Mouse (Mus musculus) activated CD4-positive, CD25-positive, alpha-beta regulatory T cell, adult 4 months (primary cell): ENCODE data around the gene Snd1. TPM values are rescaled to one million over a fixed set of nuclear protein-coding genes. Genes with fewer than 3 reads are reported as not detected.
"Not testable (repeated sequence)": the region's sequence is repeated elsewhere in the genome, so short reads cannot be mapped to it uniquely, and the experiment has no call there.

ENCODE experiments used
- ATAC-seq: one replicate; pipeline ENCODE4 v1.8.0; 2017
- polyA plus RNA-seq, 2 experiments: library from polyadenylated mRNA; unstranded; fragments of 100-300 nt; shearing (Covaris generic); gene quantifications; one replicate each; pipeline ENCODE4 v1.2.1; 2017

Snd1 gene
- polyA plus RNA-seq, 2 experiments from 2014 or later = 48.2 to 54.6 TPM

DNA sequence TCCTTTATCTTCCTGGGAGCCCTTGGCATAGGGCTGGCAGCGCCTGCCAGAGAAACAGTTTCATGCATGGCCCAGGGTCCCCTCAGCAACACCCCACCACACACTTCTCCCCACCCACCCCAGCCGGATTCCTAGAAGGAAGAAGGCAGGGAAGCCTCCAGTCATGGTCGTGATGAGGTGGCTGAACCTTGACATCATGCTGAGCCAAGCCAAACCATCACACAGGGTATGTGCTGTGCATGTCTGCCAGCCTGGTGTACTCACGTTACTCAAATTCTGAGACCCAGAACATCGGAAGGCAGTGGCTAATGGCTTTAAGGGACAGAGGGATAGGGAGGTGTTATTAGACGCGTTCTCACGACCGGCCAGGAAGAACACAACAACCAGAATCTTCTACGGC is 448.9 kb downstream of the Snd1 start:
- no peak for ATAC-seq

DNA sequence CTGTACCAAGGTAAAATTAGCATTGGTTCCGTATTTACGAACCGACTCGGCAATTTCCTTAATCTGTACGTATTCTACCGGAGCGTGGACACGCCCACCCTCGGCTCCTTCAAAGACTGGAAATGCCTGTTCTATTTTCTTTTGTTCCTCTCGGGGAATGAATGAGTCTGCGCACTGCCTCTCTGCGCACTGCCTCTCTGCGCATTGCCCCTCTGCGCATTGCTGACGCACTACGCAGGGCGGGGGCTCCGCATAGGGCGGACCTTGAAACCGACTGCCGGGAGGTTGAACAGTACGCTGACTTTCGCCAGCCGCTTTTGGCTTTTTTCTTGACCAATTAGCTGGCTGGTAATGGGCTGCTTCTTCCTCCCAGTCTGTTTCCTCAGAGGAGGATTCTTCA is 453.0 kb downstream of the Snd1 start:
- not testable (repeated sequence) for ATAC-seq

DNA sequence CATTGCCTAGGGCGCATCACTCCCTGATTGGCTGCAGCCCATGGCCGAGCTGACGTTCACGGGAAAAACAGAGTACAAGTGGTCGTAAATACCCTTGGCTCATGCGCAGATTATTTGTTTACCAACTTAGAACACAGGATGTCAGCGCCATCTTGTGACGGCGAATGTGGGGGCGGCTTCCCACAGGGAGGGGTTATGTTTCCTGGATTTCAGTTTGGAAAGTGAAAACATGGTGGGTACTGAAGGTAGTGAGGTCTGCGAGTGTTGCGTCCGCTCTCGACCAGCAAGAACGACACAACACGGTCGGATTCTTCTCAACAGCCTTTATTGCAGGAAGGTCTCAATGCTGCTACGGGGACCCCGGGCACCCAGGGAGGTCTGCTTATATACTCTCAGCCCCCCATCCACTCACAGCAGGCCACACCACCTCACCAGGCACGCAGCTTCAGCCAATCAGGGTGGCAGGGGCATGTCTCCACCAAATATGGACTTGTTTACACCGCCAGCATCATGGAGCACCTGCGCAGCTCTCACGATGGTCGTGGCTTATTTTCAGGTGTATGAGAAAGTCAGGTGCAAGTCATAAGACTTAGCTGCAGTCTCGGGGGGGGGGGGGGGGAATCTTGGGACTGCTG is 454.3 kb downstream of the Snd1 start:
- not testable (repeated sequence) for ATAC-seq

DNA sequence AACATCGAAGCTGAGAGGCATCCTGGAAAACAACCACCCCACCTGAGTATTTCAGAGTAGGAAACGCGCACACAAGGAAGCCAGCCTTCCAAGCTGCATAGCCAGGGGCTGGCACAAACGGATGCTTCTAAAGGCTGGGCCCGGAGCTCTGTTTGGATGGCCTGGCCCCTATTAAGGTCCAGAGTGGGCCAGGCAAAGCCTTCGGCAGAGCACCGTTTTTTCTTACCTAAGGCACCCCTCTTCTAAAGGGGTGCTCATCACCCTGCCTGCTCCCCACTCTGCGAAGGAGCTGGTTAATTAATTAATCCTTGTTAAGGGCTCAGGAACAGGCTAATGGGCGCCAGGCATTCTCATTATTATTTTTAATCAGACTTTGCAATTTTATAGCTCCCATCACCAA is 456.3 kb downstream of the Snd1 start:
- ATAC-seq = no peak

DNA sequence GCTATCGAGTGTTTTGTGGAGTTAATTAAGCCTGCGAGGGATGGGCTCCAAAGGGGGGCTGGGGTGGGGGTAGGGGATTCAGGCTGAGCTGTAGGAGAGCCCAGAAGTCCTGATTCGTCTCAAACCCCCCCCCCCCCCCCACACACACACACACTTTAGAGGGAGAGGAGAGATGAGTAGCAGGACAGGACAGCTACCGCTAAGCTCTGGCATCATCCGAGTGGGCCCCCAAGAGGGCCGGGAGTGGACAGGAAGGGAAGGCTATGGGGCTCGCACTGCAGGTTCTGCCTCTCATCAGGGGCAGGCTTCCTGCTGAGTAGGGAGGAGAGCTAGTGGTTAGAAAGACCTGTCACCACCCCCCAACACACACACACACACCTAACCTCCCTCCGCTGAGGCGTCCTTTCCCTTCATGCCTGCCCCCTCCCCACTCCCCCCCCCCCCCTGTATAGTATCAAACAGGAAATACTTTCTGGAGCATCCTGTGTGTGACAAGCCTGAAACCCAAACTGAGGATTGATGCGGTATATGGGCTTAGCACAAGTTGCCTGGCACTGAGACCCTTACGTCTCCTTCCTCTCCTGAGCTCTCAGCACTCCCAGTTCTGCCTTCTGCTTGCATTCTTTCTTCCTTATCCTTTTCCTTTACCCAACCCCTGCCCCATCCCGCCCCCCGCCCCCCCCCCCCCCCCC is 456.8 kb downstream of the Snd1 start:
- ATAC-seq = no peak

DNA sequence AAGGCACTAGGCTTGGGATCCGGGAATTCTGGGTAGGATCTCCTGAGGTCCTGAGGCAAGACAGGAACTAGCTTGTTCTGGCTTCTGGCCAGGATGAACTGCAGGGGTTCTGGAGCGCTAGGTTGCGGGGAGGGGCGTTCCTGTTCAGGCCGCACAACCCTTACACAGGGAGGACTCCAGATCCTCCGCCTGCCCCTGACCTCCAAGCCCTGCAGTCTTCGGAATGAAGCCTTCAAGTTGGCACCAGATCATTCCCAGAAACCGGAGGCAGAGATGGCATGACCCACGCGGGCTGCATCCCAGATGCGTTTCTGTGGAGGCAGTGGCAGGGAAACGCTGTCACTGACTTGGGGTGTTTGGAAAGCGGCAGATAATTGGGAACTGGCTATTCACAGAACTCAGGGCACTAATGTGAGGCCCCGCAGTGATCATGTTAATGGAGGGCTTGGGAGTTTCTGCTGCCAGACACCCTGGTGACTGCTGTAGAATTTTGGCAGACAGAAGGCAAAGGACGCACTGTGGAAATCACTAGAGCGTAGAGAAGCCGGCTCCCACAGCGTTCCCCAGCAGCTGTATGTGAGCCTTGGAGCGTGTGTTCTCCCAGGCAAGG is 457.5 kb downstream of the Snd1 start:
- ATAC-seq = no peak

DNA sequence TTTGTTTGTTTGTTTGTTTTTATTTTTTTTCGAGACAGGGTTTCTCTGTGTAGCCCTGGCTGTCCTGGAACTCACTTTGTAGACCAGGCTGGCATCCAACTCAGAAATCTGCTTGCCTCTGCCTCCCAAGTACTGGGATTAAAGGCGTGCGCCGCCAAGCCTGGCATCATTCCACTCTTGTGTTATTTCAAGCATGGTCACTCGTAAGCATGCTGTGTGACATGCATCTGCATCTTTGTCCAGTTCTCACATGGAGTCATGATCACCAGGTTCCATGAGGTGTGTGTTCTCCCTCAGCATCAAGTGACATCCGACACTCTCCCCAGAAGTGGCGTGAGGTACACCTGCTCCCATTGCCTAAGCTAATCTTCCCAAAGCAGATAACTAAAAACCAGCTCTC is 460.8 kb downstream of the Snd1 start:
- no peak for ATAC-seq

DNA sequence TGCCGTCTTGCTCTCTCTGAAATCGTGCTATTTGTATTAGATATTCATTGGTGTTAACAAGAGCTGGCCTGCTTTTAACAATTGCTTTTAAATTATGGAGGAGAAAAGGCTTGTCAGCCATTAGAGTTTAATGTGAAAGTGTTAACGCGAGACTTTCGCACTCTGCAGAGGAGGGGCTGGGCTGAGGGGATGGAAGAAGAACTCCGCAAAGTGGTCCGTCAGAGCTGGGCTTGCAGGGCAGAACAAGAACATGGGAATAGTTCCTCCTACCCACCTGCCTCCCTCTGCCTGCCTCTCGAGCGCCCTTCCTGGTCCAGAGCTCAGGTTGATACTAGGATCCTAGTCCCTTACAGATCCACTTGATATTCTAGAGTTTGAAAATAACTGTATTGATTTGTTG is 472.3 kb downstream of the Snd1 start:
- ATAC-seq = no peak

DNA sequence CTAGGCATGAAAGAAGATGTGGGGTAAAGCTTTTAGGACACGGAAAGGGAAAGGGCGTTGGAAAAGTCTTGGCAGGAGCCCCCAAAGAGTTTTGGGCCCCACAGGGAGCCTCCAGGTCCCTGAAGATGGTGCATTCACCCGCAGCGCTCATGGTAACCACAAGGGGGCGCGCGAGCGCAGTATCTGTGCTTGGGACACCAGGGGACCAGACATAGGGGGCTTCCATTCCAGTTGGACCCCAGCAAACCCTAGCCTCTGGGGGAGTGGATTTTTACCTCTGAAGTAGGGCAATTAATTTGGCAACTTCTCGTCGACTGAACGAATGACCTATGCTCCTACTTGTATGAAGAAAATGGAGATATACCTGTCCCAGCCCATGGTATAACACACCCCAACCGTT is 474.3 kb downstream of the Snd1 start:
- ATAC-seq = no peak

DNA sequence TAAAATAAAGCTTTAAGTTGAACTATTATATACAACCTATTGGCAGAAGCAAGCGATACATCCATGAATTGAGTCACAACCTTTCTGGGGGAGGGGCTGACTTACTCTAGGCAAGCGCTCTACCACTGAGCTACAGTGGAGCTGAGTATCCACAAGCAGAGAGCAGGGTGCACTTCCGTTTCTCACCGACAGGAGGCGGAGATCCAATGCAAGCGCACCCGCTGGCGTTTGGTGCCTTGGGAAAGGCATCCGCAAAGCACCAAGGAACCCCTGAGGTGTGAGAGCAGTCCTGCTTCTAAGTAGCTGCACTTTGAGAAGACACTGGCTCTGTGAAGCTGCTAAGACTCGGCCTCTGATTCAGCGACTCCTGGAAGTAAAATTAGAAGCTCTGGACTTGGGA is 480.6 kb downstream of the Snd1 start:
- no peak for ATAC-seq

DNA sequence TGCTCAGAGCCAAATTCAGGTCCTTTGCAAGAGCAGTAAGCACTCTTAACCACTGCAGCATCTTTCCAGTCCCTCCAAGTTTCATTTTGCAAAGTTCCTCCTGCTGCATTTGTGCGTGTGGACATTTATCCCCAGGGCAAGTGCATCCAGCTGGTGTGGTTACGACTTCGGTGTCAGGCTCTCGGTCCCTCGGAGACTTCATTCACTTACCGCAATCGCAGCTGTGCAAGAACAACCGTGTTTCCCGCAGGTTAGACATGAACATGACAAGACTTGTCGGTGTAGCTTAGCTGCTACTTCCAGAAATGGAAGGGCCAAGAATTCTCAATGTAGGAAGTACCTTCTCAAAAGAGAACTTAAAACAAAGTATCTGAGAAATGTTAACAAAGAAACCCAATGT is 482.5 kb downstream of the Snd1 start:
- ATAC-seq = no peak

DNA sequence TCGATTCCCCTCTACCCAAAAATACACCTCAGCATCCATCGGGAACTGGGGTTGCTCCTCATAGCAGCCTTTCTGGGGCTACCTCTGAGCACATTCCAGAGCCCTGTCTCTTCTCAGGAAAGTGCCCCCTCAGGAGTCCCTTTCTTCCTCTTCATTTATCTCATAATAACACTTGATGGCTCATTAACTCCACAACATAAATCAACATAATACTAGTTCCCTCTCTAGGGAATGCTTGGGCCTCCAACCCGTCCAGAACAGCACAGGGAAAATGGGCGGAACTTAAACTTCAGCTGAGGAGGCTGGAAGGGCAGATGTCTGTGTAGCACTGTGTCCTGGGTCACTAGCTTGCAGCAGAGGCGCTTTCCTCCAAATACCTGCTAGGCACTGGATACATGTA is 488.2 kb downstream of the Snd1 start:
- ATAC-seq = no peak

DNA sequence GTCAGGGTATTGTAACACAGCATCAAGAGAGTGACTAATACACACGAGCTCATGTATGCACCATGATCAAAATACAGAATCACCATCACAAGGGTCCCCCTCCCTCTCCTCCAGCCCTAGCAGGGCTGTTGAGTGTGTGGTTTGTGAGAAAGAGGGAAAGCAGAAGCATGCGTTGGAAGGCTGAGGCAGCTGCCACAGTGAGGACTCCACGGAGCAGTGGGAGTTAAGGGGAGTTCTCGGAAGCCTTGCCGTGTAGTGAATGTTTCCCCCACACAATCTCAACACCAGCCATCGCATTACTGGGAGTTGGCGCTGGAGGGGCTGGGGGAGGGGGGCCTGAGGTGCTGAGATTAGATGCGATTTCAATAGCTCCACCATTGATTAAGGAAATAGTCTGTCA is 490.3 kb downstream of the Snd1 start:
- no peak for ATAC-seq

DNA sequence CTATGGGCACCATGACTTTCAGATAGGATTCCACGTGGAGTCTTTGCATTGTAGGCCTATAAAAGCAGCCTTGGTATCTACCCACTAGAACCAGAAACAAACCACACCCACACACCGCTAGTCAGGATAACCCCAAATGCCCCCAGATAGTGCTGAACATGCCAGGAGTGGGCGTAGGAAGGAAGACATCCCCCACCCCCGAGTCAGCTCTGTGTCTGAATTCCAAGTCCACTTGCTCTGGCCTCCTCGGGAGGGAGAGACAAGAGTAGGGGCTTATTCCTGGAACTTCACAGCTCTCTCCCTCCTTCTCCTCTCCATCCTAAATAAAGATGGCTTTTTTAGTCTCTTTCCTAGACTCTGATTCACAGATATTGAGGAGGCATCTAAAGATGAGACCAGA is 494.7 kb downstream of the Snd1 start:
- ATAC-seq = no peak

DNA sequence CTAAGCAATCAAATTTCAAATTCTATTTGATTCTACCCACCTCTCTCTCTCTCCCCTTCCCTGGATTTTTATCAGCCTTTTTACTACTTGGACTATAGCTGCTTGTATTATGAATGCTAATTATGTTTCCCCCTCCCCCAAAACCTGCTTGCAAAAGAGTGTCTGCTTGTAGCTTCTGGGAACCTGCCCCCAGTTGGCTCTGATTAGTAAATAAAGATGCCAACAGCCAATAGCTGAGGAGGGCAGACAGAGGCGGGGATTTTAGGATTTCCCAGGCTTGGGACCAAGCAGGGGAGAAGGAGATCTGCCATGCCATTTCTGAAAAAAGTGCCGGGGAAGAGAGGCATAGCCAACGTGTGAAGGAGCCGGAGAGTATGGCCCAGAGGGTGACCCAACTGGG is 495.8 kb downstream of the Snd1 start:
- ATAC-seq = no peak

DNA sequence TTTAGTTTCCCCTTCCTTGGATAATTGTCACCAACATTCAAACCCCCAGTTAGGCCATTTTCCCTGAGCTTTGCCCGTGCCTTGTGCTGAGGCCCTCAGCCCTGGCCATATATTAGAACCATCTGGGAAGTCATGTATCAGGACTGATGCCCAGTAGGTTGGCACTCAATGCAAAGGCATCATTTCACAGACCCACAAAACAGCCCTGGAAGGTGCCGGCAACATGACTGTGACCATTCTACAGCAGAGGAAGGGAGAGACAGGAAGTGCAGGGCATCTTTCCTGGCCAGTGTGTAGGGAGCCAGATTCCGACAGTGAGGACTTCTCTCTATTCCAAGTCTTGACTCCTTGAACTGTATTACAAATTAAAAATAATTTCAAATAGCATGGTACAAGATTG is 499.6 kb downstream of the Snd1 start:
- no peak for ATAC-seq

DNA sequence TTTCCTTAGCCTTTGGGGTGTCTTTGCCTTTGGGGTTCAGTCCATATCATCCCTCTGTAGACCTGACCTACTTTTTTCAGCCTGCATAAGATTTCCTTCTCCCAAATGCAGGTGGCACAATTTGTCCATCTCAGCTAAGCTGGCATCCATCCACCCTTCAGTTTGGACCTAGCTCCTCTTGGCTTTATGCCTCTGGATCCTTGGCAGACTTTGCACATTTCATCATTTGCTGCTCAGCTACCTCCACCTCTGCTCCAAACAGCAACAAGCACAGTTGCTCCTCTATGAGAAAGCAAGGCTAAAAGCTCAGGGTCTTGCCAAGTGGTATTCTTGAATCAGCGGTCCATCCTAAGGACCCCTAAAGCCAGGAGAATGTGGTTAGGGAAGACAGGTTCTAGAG is 500.2 kb downstream of the Snd1 start:
- ATAC-seq = no peak

DNA sequence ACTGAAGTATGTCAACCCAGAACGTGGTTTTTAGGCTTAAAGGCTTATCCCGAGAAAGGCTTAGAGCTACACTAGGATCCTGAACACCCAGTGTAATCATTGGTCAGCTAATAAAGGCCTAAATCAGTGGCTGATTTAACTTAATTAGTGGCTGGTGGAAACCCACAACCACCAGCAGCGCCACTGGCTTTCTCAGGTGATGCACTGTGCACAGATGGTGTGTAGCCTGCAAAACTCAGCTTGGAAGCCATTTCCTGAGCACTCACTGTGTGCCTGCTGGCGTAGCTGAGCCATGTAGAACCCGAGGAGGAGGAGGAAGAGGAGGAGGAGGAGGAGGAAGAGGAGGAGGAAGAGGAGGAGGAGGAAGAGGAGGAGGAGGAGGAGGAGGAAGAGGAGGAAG is 503.1 kb downstream of the Snd1 start:
- no peak for ATAC-seq

DNA sequence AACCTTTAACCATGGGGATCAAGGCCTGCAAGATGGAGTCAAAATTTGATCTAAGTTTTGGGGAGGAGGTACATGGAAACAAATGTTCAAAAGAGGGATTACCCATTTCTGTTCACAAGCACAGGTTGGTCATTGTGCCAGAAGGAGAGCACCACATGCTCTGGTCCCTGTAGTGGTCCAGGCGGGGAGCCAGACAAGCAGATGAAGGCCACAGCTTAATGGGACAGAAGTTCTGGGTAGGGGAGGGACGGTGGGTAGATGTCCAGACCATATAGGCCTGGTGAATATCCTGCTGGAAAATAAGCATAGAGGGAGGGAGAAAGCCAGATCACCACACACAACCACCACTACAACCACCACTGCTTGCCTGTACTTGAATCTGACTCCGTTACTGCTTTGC is 503.9 kb downstream of the Snd1 start:
- ATAC-seq = no peak

DNA sequence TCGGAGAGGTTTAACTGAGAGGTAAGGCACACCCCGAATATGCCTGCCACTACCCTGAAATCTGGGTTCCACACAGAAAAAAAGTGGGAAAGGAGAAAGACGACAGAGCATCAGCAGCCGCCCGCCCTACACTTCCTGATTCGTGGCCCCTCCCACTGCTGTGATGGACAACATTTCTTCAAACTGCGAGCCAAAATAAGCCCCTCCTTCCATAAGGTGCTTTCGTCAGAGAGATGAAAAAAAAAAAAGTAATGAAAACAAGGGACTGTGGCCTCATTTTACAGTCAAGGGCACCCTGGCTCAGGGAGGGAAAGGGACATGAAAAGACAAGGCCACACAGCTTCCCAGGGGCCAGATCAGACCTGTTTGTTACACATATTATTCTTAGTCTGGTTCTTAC is 504.6 kb downstream of the Snd1 start:
- ATAC-seq = no peak

DNA sequence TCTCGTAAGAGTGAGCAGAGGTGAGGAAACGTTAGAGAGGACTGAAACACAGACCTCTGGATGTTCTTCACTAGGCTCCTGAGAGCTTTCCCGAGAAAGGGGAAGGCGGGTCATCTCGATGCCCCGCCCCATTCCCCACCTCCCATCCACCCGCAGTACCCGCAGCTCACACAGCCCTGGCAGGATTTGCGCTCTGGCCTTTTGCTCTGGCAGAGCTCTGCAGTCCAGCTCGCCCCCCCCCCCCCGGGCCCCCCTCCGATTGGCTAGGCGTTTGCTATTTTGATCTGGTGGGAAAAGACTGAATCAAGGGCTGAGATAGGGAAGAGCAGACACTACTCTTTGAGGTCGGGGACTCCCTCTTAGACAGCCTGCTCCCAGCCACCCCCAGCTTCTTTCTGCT is 505.3 kb downstream of the Snd1 start:
- ATAC-seq = no peak

DNA sequence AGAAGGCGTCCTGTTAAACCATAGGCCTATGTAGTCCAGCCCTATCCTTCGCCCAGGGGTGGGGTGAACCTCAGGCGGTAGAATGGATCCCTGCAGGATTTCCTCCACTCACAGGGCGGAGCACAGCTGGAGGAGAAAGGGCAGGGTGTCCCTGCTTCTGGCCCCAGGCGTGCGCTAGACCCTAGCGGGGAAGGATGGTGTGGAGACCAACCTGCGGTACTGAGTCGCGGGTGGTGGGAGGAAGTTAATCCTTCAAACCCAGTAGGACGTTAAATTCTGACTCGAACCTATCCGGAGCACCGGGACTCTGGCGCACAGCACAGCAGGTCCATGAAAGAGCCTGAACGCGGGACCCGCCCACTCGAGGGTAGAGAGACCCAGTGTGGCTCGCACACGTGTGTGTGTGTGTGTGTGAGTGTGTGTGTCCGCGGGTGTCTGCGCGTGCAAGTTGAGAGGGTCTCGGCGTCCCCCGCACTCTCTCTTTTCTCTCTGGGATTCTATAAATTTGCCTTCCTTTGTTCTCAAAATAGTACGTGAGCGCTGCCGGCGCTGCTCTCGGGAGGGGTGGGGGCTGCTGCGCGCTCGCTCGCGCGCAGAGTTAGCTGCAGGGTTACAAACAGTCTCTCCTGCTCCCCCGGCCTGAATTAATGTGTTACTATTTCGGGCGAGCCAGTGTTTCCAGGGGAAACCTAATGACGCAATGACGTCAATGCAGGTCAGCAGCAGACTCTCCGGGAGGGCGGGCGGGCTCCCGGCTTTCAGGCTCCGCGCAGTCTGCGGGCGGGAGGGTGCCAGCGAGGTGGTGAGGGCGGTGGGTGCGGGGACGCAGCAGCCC is 506.0 kb downstream of the Snd1 start:
- ATAC-seq = no peak

DNA sequence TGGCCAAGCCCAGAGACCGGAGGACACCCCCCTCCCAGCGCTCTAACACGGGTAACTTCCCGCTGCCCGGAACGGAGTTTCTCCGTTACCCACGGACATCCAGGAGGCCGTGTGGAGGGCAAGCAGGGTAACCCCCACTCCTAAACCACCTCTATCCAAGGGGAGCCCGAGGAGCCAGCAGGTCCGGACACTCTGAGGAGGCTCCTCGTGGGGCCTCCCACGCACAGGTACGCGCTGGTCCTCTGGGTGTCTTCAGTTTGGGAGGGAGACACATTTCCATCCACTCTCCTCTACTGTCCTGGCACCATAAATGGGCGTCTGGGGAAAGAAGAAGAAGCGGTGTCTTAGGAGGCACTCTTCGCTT is 506.6 kb downstream of the Snd1 start:
- no peak for ATAC-seq
